Mouse (Mus musculus) forebrain, embryonic 15.5 days (tissue): ENCODE results near the gene A730061H03Rik. TPM values are rescaled to one million over a fixed set of nuclear protein-coding genes. Genes with fewer than 3 reads are reported as not detected.

ENCODE experiments used
- ATAC-seq: fragments of 200-750 bp; cut with Nextera tagmentation; replicated peaks from 2 replicates; pipeline ENCODE4 v1.8.0; 2017; ENCODE audit warnings: mild to moderate bottlenecking, moderate TSS enrichment, moderate library complexity
- H3K27ac ChIP-seq: fragments of 300-500 bp; sonication (generic); replicated peaks from 2 replicates; pipeline ENCODE4 v1.5.1; 2015; ENCODE audit warnings: mild to moderate bottlenecking, inconsistent platforms
- H3K27me3 ChIP-seq: fragments of 300-500 bp; sonication (generic); 2 replicates; pipeline ENCODE4 v1.6.1; 2015; ENCODE audit warnings: inconsistent platforms
- H3K36me3 ChIP-seq: fragments of 300-500 bp; sonication (generic); 2 replicates; pipeline ENCODE4 v1.6.1; 2015; ENCODE audit warnings: mild to moderate bottlenecking, inconsistent platforms
- H3K4me1 ChIP-seq: fragments of 300-500 bp; sonication (generic); 2 replicates; pipeline ENCODE4 v1.6.1; 2015; ENCODE audit warnings: inconsistent platforms
- H3K4me2 ChIP-seq: fragments of 300-500 bp; sonication (generic); replicated peaks from 2 replicates; pipeline ENCODE4 v1.6.1; 2015; ENCODE audit warnings: mild to moderate bottlenecking, inconsistent platforms
- H3K4me3 ChIP-seq: fragments of 300-500 bp; sonication (generic); 2 replicates; pipeline ENCODE4 v1.5.1; 2015; ENCODE audit warnings: mild to moderate bottlenecking, inconsistent platforms
- H3K9ac ChIP-seq: fragments of 300-500 bp; sonication (generic); replicated peaks from 2 replicates; pipeline ENCODE4 v1.6.1; 2015; ENCODE audit warnings: mild to moderate bottlenecking, inconsistent platforms
- H3K9me3 ChIP-seq: fragments of 300-500 bp; sonication (generic); 2 replicates; pipeline ENCODE4 v1.6.1; 2016; ENCODE audit warnings: inconsistent platforms
- WGBS: fragments of 180-500 bp; shearing (Covaris S2); methylation state at CpG from one replicate; pipeline ENCODE4 v1.1.7; 2015; ENCODE audit warnings: mixed read lengths; 5-methylcytosine and 5-hydroxymethylcytosine counted together
- polyA plus RNA-seq: library from polyadenylated mRNA; unstranded; fragments of >200 nt; fragmentation: Nextera tagmentation; extraction: Ambion mirVana; gene quantifications from 2 replicates; pipeline ENCODE4 v1.2.1, GENCODE M21; 2015

A730061H03Rik gene
- polyA plus RNA-seq, 1 experiment from 2014 or later, result 0.60 TPM

DNA sequence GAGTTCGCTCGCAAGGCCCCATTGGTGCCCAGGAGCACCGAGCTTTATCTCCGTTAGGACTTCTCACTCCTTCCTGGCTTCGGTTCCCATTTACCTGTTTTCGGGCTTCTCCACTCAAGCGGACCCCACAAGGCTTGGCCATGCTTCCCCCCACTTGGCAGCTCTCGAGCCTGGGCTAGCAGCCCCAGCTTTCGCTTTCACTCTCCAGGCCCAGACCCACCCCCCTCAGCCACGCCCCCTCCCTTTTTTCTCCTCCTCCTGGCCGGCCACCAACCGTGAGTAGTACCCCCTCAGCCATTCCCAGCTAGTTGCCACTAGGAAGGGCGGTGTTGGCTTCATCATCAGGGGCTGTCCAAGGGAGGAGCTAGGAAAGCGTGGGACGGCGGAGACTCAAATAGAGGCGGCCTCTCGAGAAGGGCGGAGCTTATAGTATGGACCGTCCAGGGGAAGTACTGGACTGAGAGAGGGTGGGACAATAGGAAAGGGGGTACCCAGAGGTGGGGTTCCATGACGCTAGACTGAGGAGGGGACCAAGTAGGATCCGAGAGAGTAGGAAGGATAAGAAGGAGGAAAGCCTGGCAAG lies 30.6 kb upstream of the A730061H03Rik start, which contains the start of gene Psme2:
Gene Psme2, minus strand, starts transcription at position 366 of the 583 bp plus-strand sequence.
- Histone ChIP-seq H3K27me3 (no peaks in the 10 kb centered on the region), H3K9me3 (no peaks in the 10 kb centered on the region), H3K4me2 (peak within 1 kb of the TSS; percentile 96), H3K36me3 (peaks cover 13% of the 10 kb centered on the region), H3K9ac (peak within 1 kb of the TSS; percentile 80), H3K27ac (peak within 1 kb of the TSS; percentile 94), H3K4me3 (peak within 1 kb of the TSS; percentile 68), H3K4me1 (peaks cover 34% of the 10 kb centered on the region)
- peak; percentile 97 for ATAC-seq
- WGBS, result under 1% methylated on average over 22 of the region's 22 CpGs

- H3K27me3 ChIP-seq, result no peaks in the 10 kb centered on the region
- ATAC-seq, result no peak
- 87% methylated on average over 11 of the region's 11 CpGs for WGBS
- H3K9ac ChIP-seq, result peak overlapping the region; percentile 80
- H3K27ac ChIP-seq, result peak overlapping the region; percentile 94; the same call in 1 of the 2 replicates
- peaks cover 42% of the 10 kb centered on the region for H3K4me1 ChIP-seq
- H3K4me3 ChIP-seq, result peak overlapping the region; percentile 68
- H3K36me3 ChIP-seq, result peaks cover 3% of the 10 kb centered on the region; the same call in 1 of the 2 replicates
- peak overlapping the region; percentile 96 for H3K4me2 ChIP-seq
- no peaks in the 10 kb centered on the region for H3K9me3 ChIP-seq
These were observed 29.7 kb upstream of the A730061H03Rik start for GRCm38 (mm10) chr14:55589771-55590448.

DNA sequence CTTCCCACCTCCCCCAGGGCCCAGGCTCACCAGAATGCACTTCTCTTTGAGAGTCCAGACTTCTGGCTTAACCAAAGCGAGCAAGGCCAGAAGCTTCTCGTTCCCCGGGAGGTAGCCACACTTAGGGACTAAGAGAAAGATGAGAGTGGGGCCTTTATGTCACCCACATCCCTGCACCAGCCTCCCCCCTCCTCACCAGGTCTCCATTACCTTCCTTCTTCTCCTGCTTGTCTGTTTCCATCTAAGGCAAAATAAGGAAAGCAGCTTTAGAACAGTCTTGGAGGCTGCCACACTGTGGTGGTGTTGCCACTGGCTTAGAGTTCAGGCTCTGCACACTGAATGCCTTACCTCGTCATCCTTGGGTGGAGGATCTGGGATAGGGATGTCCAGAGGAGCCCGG lies 29.1 kb upstream of the A730061H03Rik start:
- no peaks in the 10 kb centered on the region for H3K9me3 ChIP-seq
- H3K4me3 ChIP-seq, result no peak overlapping the region
- no peak overlapping the region for H3K9ac ChIP-seq
- H3K27me3 ChIP-seq, result no peaks in the 10 kb centered on the region
- no peak for ATAC-seq
- H3K4me2 ChIP-seq, result no peak overlapping the region
- no peaks in the 10 kb centered on the region; the same call in 1 of the 2 replicates for H3K36me3 ChIP-seq
- peaks cover 47% of the 10 kb centered on the region for H3K4me1 ChIP-seq
- WGBS, result 93% methylated on average over 5 of the region's 5 CpGs
- no peak overlapping the region for H3K27ac ChIP-seq

- Histone ChIP-seq H3K4me2 (no peak overlapping the region), H3K27me3 (no peaks in the 10 kb centered on the region), H3K27ac (no peak overlapping the region), H3K36me3 (no peaks in the 10 kb centered on the region; the same call in 1 of the 2 replicates), H3K9ac (no peak overlapping the region), H3K4me1 (peaks cover 28% of the 10 kb centered on the region), H3K9me3 (no peaks in the 10 kb centered on the region), H3K4me3 (no peak overlapping the region)
- no peak for ATAC-seq
- WGBS, result 94% methylated on average over 2 of the region's 2 CpGs
These were observed 25.9 kb upstream of the A730061H03Rik start for GRCm38 (mm10) chr14:55586149-55586548.

DNA sequence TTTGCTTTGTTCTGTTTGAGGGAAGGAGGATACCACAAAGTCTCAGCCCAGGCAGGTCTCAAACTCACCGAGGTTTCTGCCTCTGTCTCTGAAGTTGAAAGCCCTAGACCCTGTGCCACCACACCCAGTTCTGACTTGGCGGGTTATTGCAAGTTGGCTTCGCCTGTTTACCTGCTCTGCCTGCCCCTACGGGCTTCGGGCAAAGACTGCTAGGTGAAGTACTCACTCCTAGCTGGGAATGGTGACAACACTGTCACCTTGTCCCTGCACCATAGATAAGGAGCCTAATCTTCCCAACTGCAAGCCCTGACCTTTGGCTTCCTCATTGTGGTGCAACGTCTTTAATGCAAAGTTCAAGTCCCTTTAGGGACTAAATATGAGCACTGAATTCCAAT lies 25.4 kb upstream of the A730061H03Rik start:
- Histone ChIP-seq H3K27me3 (no peaks in the 10 kb centered on the region), H3K4me3 (peak overlapping the region; percentile 43; the same call in 1 of the 2 replicates), H3K4me1 (peaks cover 28% of the 10 kb centered on the region), H3K9me3 (no peaks in the 10 kb centered on the region), H3K27ac (no peak overlapping the region), H3K36me3 (peaks cover 5% of the 10 kb centered on the region; the same call in 1 of the 2 replicates), H3K4me2 (peak overlapping the region; percentile 51; the same call in 1 of the 2 replicates), H3K9ac (0 out of 2 replicates have a peak overlapping the region, but pooled peaks have one; percentile 47)
- 72% methylated on average over 6 of the region's 6 CpGs for WGBS
- ATAC-seq, result no peak

DNA sequence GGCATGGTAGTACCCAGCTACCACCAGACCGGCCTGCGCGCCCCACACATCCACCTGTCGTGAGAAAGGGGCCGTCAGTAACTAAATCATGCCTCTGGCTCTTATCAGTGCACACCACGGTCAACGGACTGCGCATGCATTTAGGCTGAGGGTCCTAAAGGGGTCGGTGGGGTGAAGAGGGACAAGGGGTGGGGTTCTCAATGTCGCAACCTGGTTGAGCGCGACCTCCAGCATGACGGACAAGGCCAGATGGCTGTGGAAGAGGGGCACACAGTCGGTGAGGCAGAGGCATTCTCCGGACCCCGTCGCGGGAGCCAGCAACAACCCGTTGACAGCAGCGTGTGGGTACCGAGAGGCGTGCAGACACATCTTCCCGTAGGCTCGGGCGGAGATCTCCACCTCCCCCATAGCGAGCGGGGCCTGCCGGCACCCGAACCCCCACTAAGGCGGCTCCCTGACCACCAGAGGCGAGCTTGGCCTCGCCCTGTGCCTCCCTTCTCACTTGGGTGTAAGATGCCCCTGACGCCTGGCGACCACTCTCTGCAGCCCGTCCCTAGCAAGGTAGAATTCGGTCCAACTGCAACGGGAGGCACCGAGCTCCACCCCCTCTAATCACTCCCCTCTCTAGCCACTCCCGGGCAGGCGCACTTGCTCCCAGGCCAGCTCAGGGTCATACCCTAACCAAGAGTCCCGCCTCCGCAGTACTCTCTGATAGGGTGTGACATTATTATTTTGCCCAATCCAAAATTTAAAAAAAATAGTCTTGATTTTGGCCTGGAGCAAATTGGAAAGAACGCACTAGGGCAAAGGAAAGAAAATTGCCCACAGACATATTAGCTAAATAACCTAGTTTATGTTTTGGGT lies 24.7 kb upstream of the A730061H03Rik start, which contains the start of gene Emc9:
Gene Emc9, minus strand, starts transcription at position 601 of the 864 bp plus-strand sequence.
- 3% methylated on average over 43 of the region's 43 CpGs for WGBS
- no peaks in the 10 kb centered on the region for H3K9me3 ChIP-seq
- H3K27me3 ChIP-seq, result no peaks in the 10 kb centered on the region
- H3K4me1 ChIP-seq, result peaks cover 22% of the 10 kb centered on the region
- peak within 1 kb of the TSS; percentile 51 for H3K4me2 ChIP-seq
- ATAC-seq, result peak; percentile 65
- H3K36me3 ChIP-seq, result peaks cover 8% of the 10 kb centered on the region; the same call in 1 of the 2 replicates
- H3K9ac ChIP-seq, result peak within 1 kb of the TSS; percentile 47
- H3K27ac ChIP-seq, result no peak within 1 kb of the TSS
- peak within 1 kb of the TSS; percentile 43 for H3K4me3 ChIP-seq

DNA sequence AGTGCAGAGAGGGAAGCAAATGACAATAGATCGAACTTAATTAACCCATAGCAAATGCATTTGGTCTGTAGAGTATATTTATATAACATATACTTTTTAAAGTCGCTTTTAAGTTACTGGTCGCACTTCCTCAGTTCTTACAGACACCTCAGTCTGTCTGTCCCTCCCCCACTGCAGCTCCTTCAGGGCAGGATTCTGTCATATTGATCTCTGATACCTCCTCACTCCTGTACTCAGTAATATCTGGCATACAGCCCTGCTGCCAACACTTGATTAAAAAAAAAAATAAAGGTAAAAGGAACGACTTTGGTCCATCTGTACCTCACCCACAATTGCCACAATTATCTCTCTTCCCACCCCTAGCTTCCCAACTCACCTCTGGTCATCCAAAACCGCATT lies 24.1 kb upstream of the A730061H03Rik start:
- Histone ChIP-seq H3K27me3 (no peaks in the 10 kb centered on the region), H3K4me2 (peak overlapping the region; percentile 51), H3K4me1 (peaks cover 16% of the 10 kb centered on the region), H3K4me3 (peak overlapping the region; percentile 43), H3K36me3 (peaks cover 8% of the 10 kb centered on the region; the same call in 1 of the 2 replicates), H3K9ac (peak overlapping the region; percentile 47; the same call in 1 of the 2 replicates), H3K9me3 (no peaks in the 10 kb centered on the region), H3K27ac (no peak overlapping the region)
- no peak for ATAC-seq
- WGBS, result 41% methylated on average over 5 of the region's 5 CpGs

DNA sequence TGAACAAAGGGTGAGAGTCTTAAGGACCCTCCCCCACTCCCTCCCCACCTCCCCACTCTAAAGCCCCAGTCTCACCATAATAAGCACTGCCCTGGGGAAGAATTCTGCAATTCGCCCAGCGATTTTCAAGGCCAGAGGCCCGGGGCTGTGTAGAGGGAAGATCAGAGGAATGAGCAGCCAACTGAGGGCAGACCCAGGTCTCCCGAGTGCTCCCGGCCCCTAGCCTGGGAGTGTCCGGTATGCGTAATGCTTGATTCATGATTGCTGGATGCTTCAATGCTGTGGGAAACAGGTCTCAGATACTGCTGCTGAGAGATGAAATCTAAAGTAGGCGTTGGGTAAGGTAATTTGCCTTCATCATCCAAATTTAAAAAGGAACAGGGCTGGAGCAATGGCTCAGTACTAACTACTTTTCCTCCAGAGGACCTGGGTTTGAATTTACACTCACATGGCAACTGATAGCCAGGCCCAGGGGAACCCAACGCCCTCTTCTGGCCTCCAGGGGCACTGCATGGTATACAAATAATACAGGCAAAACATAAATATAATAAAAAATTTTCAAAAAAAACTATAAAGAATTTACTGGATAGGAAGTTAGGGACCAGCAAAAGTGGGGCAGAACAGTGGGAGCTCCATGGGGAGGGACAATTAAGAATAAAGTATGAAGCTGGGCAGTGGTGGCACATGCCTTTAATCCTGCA lies 21.9 kb upstream of the A730061H03Rik start:
- Histone ChIP-seq H3K4me3 (no peak overlapping the region), H3K36me3 (peaks cover 8% of the 10 kb centered on the region; the same call in 1 of the 2 replicates), H3K4me2 (no peak overlapping the region), H3K27me3 (no peaks in the 10 kb centered on the region), H3K9me3 (no peaks in the 10 kb centered on the region), H3K9ac (no peak overlapping the region), H3K27ac (no peak overlapping the region), H3K4me1 (peaks cover 25% of the 10 kb centered on the region)
- 79% methylated on average over 9 of the region's 9 CpGs for WGBS
- no peak for ATAC-seq

- Histone ChIP-seq H3K27ac (no peak overlapping the region), H3K36me3 (0 out of 2 replicates have a peak, but pooled peaks cover 8% of the 10 kb centered on the region), H3K4me3 (no peak overlapping the region), H3K9ac (no peak overlapping the region), H3K4me2 (no peak overlapping the region), H3K27me3 (no peaks in the 10 kb centered on the region), H3K4me1 (peaks cover 25% of the 10 kb centered on the region), H3K9me3 (no peaks in the 10 kb centered on the region)
- no peak for ATAC-seq
- WGBS, result 96% methylated on average over 16 of the region's 16 CpGs
These were observed 20.5 kb upstream of the A730061H03Rik start for GRCm38 (mm10) chr14:55580731-55581130.

DNA sequence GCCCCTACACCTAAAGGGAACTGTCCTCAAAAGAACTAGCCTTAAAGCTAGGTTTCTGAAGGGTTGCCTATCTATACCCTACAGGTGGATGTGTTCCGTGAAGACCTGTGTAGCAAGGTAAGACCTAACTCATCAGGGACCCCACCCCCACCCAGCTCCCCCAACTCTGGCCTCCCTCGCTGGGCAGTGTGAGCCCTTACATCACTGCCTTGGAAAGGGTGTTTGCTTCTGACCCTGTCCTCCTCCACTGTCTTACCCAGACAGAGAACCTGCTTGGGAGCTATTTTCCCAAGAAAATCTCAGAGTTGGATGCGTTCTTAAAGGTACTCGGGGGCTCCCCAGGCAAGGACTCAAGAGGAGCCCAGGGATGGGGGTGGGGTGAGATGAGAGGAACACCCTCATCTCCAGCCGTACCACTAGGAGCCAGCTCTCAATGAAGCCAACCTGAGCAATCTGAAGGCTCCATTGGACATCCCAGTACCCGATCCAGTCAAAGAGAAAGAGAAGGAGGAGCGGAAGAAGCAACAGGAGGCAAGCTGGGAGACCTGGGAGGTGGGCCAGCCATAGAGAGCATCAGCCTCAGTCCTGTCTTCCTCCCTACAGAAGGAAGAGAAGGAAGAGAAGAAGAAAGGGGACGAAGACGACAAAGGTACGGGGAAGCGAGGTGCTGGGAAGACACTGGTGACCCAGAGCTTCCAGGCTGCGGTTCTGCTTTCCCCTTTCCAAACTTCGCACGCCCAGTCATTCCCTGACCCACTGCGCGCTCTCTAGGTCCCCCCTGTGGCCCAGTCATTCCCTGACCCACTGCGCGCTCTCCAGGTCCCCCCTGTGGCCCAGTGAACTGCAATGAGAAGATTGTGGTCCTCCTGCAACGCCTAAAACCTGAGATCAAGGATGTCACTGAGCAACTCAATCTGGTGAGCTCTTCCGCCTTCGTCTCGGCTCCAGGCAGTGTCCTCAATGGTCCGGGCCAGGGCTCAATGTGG lies 19.6 kb upstream of the A730061H03Rik start:
- 0 out of 2 replicates have a peak, but pooled peaks cover 8% of the 10 kb centered on the region for H3K36me3 ChIP-seq
- peaks cover 16% of the 10 kb centered on the region for H3K4me1 ChIP-seq
- WGBS, result 85% methylated on average over 23 of the region's 23 CpGs
- H3K4me3 ChIP-seq, result no peak overlapping the region
- H3K27ac ChIP-seq, result no peak overlapping the region
- H3K9ac ChIP-seq, result no peak overlapping the region
- no peaks in the 10 kb centered on the region for H3K27me3 ChIP-seq
- ATAC-seq, result no peak
- H3K4me2 ChIP-seq, result no peak overlapping the region
- H3K9me3 ChIP-seq, result no peaks in the 10 kb centered on the region
